Mouse (Mus musculus) lung, adult 2 months (tissue): ENCODE measurements around the gene Hps3.

Source experiments
- CTCF ChIP-seq: fragments of 200-500 bp; IDR thresholded peaks from 2 replicates; pipeline ENCODE4 v1.5.1; 2011; ENCODE audit warnings: mild to moderate bottlenecking, low read length, control low read depth; ENCODE audit not compliant: insufficient read depth
- POLR2A ChIP-seq: fragments of 200-500 bp; IDR thresholded peaks from 2 replicates; pipeline ENCODE4 v1.6.1; 2011; ENCODE audit warnings: low read depth, mild to moderate bottlenecking, control low read depth, low read length, borderline replicate concordance; ENCODE audit errors: extremely low read depth

DNA sequence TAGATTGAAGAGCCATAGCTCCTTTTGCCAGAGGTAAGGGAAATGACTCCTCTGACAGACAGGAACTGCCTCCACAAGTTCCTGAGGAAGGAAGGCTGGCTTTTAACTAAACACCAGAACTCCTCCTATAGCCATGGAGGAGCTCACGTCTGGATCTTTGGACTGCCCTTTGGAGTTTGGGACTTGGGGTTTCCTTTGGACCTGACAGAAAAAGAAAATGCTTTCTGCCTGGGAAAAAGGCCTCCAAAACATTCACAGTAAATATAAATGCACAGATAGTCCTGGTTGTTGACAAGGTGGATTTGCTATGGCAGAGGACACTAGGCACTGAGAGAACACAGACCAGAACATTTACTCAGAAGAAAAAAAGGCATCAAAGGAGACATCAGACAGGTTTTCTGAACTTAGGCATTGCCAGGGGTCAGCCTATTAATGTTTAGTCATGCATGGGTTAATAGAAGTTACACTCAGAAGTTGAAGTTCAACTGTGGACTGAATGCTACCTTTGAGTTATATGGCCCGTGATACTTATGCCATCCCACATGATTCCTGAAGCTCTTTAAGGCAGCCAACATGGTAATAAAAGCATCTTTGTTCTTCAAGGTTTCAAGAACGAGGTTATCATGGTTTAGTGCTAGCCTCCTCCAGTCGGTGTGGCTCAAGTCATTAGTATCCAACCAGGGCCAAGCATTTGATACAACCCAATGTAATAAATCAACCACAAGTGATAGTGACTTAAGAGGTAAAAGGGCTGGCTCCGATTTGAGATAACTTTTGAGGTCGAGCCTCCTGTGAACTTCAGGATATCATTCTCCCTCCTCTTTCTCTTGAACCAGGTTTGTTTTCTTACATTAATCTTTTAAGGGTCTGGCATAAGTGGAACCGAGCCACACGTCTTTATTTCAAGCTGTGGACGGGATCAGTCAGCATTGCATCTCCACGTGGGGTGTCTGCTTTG lies 1.1 kb downstream of the Hps3 start:
- TF ChIP-seq CTCF (no peak), POLR2A (no peak)
